Mouse (Mus musculus) erythroblast, embryonic 14.5 days (primary cell): ENCODE measurements around the gene Hist1h3h.

Experiments
- GATA1 ChIP-seq: IDR thresholded peaks from 2 replicates; pipeline ENCODE4 v1.6.1; 2012; ENCODE audit warnings: low read length, inconsistent platforms, mixed read lengths
- TAL1 ChIP-seq: IDR thresholded peaks from 3 replicates; pipeline ENCODE4 v1.6.1; 2012; ENCODE audit warnings: low read length, inconsistent platforms, mixed read lengths

DNA sequence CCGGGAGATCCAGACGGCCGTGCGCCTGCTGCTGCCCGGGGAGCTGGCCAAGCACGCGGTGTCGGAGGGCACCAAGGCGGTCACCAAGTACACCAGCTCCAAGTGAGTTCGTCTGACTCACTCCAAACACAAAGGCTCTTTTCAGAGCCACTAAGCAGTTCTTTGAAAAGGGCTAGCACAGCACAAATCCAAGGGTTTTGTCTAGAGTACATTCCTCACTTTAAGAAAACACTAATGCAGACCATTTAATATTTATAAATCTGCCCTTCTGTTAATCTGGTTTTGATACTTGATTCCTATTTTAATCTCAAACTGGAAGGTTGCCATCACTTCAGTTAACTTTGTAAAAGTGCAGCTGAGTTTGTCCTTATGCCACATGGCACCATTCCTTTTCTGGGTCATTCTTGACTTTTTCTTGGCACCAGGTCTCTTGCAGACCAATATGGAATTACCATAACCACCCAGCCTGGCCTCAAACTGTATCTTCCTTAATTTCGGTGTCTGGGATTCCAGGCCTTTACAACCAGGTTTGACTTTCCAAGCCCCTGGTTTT, 5.0 kb downstream of the Hist1h3h start:
- TF ChIP-seq GATA1: no peak
- TF ChIP-seq TAL1: no peak
